Mouse (Mus musculus) erythroblast, adult 5-6 weeks (primary cell): ENCODE measurements at regions not wholly inside any gene's neighbourhood (a gene's known extent, or its start where the extent isn't known, plus 50 kb on each side); places are given as distances from the start of the nearest gene placed in this dataset.

ENCODE experiments used
- ATAC-seq: replicated peaks from 2 replicates; pipeline ENCODE4 v1.8.0; 2016; ENCODE audit warnings: moderate number of reproducible peaks, mild to moderate bottlenecking, moderate TSS enrichment, inconsistent platforms; ENCODE audit not compliant: poor library complexity, low FRiP score, severe bottlenecking

DNA sequence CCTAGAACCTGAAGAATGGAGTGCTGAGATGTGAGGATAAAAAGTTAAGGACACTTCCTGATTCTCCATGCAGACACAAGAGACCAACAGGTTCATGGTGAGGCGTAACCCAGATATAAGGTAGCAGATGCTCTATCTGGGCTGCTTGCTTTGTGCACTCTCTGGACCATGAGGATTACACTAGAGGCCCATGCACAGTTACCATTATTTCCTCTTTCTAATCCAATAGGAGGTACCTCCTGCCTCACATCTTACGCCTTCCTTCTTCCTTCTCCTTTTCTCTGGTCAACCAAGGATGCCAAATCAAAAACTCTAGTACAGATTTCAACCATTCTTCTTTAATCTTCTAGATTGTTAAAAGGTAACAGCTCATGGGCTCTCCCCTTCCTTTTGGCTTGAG lies 169.1 kb upstream of the Bcl6 start:
- no peak for ATAC-seq

DNA sequence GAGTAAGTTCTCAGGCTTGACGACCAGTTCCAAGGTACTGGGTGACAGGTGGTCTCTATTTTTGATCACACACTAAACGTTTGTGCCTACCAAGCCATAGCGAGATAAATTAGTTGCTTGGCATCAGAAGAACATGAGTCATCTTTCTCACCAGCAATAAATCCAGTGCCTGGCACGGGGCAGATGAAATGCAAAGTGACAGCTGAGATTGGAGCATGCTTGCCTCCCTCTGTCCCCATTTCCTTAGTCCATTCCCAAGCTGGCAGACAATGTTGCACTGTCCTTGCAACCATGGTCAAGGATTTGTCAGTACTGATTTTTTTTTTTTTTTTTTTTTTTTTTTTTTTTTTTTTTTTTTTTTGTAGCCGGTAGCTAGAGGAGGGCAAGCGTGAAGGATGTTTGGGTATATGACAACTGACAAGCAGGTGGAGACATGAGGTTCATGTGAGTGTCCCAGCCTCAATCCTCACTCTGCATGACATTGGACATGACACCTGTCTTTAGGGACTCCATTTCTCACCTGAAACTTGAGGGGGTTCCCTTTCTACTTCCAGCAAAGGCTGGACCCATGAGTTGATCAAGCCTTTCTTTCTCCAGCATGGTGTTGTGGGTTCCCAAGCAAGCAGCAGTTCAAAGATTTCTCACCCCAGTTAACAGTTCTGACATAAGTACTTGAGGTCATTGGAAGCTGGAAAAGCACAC lies 168.2 kb upstream of the Bcl6 start:
- no peak for ATAC-seq

DNA sequence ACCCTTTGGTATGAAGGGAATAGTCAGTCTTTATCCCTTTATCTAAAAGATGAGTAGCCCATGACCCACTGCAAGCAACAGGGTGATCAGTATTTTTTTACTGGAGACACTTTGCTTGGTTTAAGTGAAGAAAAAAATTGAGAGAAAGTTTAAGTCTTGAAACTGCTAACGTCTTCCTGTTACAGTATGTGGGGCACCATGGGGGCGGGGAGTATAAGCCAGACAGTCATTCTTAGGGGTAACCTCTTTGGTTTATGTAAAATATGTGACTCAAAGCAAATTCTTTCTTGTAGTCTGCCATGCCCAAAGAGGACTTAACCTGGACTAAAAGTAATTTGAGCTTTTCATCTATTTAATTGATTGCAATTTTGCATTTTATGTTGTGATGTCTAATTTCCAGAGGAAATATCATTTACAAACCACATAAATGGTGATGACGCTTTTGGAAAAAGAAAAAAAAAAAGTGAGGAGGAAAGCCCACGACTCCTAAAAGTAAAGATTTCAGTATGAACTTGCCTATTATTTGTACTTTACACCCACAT lies 166.2 kb upstream of the Bcl6 start:
- no peak for ATAC-seq

DNA sequence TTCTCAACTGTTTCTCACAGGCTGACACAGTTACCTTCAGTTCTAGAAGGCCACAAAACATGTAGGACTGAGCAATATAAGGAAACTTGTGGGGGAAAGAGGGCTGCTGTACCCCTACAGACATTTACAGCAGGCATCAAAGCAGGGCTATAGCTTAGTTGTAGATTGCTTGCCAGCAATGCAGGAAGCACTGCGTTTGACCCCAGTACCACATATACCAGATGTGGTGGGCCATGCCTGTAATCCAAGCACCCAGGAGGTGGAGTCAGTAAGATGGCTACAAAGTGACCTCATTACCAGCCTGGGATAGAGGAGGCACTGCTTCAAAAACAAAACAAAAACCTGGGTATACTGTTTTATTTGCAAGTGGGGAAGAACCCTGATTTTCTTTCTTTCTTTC lies 165.3 kb upstream of the Bcl6 start:
- no peak for ATAC-seq

DNA sequence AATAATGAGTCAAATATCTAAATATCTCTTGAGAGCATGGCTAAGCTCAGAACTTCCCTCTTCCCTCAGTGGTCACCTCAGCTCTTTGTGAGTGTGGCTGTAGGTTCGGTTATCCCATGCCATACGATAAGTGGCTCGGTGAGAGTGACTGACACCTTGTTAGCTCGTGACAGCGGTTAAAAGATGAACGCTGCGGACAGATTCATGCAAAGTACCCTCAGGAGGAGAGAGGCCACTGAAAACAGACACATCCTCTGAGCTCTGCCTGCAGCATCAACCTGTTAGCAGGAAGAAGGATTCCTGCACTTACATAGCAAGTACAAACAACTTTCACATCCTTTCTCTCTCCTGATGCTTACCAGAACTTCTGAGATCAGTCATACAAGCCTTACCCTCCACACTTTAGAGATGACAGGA lies 163.2 kb upstream of the Bcl6 start:
- no peak for ATAC-seq

DNA sequence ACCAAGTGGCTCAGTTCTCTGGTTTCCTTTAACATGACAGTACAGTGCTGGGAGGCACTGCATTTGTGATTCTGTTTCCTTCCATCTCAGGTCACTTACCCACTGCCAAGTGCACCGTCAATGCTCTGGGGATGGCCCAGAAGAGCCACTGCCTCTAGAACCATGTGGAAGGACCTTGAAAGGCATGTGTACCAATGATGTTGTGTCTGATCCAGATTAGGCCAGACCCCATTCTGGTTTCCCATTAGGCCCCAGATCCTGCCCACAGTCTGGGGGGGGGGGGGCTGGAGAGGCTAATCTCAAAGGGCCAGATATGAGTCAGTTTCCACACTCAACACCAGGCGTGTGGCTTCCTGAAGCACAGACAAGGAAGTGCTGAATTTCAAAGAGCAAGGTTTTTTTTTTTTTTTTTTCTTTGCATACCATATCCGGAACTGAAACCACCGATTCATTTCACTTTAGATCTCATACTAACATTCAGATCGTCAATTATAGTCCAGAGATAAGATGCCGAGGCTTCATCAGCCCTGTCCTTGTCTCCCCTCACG lies 162.6 kb upstream of the Bcl6 start:
- ATAC-seq: no peak

DNA sequence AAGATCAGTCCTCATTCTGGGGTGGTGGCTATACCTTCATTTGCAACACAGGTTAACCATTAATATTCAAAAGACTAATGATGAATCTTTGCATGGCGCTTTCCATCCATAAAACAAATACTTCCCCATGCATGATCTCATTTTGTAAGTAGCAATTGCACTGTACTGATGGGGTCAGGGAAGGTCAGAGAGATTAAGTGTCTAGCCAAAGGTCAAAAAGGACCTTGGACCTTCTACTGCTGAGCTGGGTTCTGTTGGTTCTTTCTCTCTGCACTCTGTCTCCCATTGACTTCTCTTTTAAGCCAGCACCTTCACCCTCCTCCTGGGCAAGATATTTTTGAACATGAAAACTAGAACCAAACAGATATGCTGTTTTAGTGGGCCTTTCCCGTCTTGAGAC lies 161.9 kb upstream of the Bcl6 start:
- no peak for ATAC-seq

DNA sequence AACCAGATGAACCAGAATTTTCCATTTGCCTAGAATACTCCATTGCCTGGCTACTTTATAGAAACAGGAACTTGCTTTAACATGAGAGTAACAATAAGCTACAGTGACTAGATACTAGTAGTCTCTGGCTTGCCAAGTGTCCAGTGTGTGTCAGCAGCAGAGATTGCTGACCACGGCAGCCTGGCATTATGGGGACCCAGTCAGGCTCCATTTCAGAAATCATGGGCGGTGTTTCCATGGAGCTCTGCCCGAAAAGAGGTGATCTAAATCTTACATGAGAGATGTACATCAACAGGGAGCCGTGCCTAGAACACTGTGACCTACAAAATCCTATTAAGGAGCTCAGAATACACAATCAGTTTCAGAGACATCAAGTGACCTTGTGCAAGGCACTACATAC lies 160.8 kb upstream of the Bcl6 start:
- ATAC-seq: no peak

DNA sequence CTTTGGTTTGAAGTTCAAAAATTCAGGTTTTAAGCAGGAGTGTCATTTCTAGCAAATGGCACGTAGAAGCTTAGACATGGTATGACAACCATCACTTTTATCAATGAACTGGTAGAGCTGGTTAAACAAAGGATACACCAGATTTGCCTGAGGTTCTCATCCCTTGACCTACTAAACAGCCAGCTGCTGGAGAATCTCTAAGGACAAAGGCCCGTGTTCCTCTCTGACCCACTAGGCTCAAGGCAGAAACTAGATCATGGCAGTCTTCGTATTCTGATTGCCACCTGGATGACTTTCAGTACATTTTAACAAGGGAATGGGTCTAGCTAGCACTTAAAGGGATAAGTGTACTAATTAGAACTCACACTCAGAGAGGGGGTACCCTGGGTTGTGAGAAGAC lies 155.2 kb upstream of the Bcl6 start:
- no peak for ATAC-seq

DNA sequence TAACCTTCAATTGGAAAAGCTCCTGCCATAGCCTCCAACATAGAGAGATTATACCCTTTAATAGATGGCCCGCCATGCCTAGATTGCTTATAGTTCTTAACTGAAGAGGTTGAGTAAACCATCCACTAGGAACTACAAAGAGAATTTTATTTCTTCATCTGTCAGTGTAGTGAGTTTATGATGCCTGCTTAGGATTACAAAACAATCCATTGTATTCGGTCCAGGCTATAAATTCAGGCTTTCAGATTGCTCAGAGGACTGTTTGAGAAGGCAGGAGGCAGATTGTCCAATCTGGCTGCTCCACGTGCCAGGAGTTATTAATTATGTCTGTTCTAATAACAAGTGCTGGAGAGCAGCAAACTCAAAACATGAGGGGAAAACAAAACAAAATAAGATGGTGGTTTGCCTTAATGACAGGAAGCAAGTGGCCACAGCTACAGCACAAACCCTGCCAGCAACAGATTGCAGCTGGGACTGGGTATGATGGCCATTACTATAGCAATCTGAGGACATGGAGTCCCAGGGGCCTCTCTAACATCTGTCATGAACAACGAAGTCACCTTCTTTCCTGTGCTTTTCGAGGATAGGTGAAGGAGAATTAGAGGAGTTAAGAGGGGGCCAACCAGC lies 154.4 kb upstream of the Bcl6 start:
- no peak for ATAC-seq

DNA sequence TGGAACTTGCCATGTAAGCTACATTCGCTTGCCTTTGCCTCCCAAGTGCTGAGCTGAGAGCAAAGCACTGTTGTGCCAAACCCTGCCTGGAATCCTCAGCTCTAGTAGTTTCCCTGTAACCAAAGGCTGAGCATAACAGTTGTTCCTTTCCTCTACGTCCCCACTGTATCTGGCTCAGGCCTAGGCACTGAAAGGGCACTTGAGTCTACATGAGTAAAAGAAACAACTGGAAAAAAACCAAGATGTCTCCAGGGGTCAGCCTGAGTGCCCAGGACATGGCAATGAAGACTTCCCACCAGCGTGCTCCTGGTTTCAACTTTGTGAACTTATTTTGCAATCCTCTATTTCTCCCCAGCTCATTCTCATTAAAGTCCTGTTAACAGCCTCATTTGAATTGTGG lies 150.5 kb upstream of the Bcl6 start:
- no peak for ATAC-seq

DNA sequence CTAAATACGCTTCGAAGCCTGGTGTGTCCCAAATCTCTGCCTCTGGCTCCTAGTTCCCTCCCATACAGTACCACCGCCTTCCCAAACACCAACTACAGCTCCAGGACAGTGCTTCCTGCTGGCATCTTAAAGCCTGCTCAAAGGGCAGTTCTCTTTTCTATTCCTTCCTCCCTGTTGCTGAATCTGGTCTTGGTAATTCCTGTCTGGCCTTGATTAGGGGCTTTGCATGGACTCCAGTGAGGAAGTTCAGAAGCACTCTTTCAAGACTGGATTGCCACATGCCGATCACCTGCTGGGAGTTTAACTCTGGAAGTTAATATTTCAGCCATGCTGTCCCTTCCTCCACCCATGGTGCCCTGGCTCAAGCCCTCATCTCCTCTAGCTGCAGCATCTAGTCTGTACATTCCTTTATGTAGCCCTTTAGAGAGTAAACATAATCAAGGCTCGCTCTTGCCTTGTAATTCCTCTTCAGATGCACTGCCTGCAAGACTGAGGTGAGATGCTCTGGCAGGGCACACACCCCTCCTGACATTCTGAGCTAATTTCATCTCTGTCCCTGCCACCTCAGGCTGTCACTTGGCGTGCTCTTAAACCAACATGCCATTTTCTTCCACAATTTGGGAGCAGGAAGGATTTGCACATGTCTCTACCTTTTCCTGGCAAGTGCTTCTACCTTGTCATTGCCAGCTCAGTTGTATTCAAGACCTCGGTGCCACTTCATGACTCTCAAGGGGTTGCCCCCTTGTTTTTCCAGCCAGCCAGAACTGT lies 148.8 kb upstream of the Bcl6 start:
- ATAC-seq: no peak

DNA sequence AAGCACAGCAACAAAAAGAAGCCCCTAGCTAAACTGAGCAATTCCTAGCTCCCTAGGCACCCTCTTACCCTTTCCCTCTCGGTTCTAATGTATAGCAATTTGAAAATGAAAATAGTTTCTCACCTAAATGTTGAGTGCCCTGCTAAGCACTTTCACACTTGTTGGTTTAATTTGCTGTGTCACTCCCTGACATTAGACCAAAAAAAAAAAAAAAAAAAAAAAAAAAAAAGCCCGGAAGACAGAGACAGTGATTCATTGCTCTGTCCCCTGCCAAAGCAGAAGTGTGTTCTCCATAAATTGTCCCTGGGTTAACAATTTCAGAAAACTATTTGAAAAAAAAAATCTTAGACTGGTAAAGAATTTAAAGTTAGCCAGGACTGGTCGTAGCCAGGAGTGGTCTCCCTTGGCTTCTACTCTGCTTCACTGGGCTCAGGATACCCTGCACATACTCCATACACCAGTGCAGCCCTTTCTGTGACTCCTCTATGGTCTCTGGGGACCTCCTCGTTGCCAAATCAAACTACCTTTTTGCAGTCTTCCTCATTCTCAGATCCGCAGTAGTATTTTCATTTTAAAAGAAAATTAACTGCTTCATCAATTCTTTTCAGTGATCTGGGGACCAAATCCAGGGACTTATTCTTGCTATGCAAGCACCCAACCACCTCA lies 148.0 kb upstream of the Bcl6 start:
- no peak for ATAC-seq

DNA sequence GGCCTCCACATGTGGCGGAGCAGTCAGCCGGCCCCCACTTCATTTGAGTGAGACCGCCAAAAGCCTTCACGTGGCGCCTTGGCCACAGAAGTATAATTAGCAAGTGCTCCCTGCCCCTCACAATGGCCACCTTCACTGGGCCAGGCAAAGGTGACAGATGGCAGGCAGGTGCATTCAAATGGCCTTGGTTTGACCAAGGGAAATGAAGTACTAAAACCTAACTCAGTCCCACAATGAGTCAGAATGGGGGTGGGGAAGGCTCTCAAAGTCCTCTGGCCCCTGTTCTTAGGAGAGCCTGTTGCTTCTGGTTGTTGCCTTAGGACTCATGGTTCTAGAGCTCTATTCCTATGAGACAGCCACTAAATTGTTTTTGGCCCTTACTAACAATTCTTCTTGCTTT lies 147.2 kb upstream of the Bcl6 start:
- no peak for ATAC-seq

DNA sequence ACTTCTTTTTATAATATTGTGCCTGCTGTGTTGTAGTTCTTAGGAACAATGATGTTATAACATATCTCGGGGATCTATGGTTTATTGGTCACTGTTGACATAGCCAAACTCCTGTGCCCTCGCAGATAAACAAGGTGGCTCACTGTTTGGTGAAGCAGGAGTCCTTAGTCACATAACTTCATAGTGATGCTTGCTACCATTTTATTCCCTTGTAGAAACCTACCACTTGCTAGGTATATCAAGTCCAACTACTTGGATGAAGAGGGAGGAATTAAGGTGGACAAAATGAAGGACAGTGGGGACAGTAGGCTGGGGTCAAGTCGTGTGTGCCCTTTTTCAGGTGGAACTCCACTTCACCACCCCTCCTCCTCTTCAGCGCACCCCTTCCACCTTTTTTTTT lies 146.7 kb upstream of the Bcl6 start:
- ATAC-seq: no peak

DNA sequence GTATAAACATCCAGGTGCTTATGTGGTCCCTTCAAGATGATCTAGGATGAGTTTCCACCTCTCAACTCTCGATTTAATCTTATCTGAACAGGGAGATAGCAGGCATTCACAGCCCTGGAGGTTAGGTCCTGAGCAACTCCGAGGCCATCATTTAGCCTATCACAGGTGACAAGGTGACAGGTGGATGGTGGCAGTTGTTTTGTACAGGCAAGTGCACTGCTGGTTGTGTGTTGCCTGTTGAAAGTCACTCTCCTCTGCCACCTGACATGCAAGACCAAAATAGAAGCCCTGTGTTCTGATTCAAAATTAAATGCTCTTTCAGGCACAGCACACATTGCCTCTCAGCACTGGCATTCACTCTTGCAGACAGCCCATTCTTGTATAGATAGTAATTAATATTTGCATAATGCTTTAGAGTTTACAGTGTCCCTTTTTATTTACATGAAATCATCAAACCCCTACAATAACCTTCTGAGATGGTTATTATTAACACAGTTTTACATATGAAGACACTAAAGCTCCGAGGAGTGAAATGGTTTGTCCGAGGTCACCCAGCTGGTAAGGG lies 145.9 kb upstream of the Bcl6 start:
- ATAC-seq: no peak

DNA sequence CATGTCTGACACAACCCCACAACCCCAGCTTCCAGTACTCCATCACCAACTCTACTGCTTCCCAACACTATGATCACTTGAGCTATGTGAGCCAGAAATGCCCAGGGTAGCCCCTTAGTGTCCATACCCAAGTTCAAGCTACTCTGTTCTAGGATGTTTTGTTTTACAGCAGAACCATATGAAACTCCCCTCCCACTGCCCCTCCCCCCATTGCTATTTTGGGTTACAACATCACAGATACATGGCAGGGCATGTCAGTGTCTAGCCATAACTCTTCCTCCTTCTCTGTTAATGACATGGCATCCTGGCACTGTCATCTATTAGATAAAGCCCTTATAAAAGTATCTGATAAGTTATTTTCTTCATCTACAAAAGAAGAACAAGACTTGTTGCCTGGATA lies 142.0 kb upstream of the Bcl6 start:
- no peak for ATAC-seq

DNA sequence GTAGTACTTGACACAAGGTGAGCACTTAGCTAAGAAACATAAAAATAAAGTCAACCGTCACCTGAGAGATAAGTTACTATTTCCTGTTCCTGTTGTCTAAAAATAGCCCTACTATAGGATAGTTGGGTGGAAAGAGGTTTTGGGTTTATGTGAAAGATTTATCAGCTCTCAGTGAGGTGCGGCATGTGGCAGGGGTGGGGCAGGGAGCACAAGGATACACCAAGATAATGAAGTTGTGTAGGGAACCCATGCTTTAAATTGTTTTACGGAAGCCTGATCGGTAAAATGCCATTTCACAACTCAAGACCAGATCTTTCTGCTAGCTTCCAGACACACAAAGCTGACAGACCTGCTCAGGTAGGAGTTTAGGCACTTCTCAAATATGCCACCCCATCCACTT lies 141.0 kb upstream of the Bcl6 start:
- ATAC-seq: no peak

DNA sequence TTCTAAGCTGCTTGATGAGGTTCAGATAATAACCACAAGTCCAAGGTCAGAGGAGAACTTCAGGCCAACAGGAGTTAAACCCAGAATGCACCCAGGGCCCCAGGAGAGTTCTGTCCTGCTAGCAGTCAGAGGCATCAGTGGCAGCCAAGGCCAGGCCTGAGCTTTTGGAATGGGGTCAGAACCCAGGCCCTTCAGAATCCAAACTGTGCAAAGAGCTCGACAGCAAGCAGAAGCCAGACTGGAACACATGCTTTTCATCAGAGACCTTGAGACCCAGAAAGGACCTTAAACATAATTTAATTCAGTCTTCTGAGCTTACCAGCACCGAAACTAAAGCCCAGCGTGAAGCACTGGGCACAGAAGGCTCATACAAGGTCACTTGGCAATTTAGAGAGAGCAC lies 139.9 kb upstream of the Bcl6 start:
- no peak for ATAC-seq

DNA sequence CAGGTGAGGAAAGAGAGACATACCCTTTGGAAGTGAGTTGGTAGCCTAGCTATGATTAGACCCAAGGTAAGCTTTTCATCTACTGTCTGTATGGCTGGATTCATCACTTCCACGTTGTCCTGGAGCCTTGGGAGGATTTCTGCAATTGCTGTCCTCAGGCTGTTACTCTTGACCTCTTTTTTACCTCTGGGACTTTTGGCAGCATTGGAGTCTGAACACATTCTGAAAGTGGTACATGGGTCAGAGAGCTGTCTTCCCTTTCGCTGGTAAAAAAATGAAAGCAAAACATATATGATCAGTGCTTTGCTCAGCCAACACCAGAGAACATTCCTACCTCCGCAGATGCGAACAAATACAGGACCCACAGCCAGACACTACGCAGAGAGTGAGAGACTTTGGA lies 136.1 kb upstream of the Bcl6 start:
- no peak for ATAC-seq
